Mouse (Mus musculus) olfactory bulb, adult 2 months (tissue): ENCODE measurements around the gene Fads2. TPM values are rescaled to one million over a fixed set of nuclear protein-coding genes. Genes with fewer than 3 reads are reported as not detected.

Experiments used
- H3K27ac ChIP-seq: fragments of 200-500 bp; 2 replicates; pipeline ENCODE4 v1.5.1; 2012; ENCODE audit warnings: low read depth, low read length; ENCODE audit not compliant: insufficient read depth
- H3K4me1 ChIP-seq: fragments of 200-500 bp; 2 replicates; pipeline ENCODE4 v1.6.1; 2012; ENCODE audit warnings: low read length; ENCODE audit not compliant: control insufficient read depth, insufficient read depth
- H3K4me3 ChIP-seq: fragments of 200-500 bp; 2 replicates; pipeline ENCODE4 v1.5.1; 2012; ENCODE audit warnings: mild to moderate bottlenecking, low read depth, low read length, moderate library complexity; ENCODE audit not compliant: insufficient read depth
- CTCF ChIP-seq: fragments of 200-500 bp; IDR thresholded peaks from 2 replicates; pipeline ENCODE4 v1.5.1; 2012; ENCODE audit warnings: low read depth, mild to moderate bottlenecking, low read length, moderate library complexity; ENCODE audit not compliant: insufficient read depth
- POLR2A ChIP-seq: fragments of 200-500 bp; IDR thresholded peaks from 2 replicates; pipeline ENCODE4 v1.6.1; 2012; ENCODE audit warnings: mild to moderate bottlenecking, low read depth, low read length, moderate library complexity; ENCODE audit not compliant: insufficient read depth
- WGBS: fragments of 180-500 bp; shearing (Covaris S2); methylation state at CpG from one replicate; pipeline ENCODE4 v1.1.7; 2018; 5-methylcytosine and 5-hydroxymethylcytosine counted together
- polyA plus RNA-seq: library from polyadenylated mRNA; stranded (reverse); fragments of >200 nt; gene quantifications from 2 replicates; pipeline ENCODE4 v1.2.4, GENCODE M21; 2012; ENCODE audit warnings: low replicate concordance; ENCODE audit not compliant: missing spikeins, insufficient read depth, insufficient read length

Gene Fads2
- polyA plus RNA-seq, 1 experiment = 106 TPM

DNA sequence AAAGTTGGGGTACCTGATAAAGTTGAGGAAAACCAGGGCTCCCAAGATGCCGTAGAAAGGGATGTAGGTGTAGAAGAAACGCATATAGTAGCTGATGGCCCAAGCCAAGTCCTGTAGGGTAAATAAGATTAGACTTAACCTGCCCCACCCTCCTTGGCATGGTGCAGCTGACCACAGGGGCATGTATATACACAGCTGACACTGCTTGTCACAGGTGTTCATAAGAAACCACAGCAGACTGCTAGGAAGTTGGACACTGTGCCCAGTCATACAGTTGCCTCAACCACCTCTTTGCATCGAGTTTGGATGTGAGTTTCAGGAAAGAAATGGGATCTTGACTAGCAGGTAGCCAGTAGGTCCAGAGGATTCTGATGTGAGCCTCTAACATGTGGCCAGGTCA lies 35.0 kb downstream of the Fads2 start:
- Histone ChIP-seq H3K4me3 (no peak overlapping the region), H3K27ac (no peak overlapping the region), H3K4me1 (no peaks in the 10 kb centered on the region)
- 95% methylated on average over 3 of the region's 3 CpGs for WGBS
- TF ChIP-seq CTCF (no peak), POLR2A (no peak)

GRCm38 (mm10) chr19:10066189-10066500 lies 35.4 kb downstream of the Fads2 start:
- H3K4me3 ChIP-seq = no peak overlapping the region
- H3K4me1 ChIP-seq = no peaks in the 10 kb centered on the region
- H3K27ac ChIP-seq = no peak overlapping the region
- no peak for TF ChIP-seq CTCF
- no peak for TF ChIP-seq POLR2A
- 92% methylated on average over 4 of the region's 4 CpGs for WGBS

GRCm38 (mm10) chr19:10065465-10066188 lies 35.9 kb downstream of the Fads2 start:
- Histone ChIP-seq H3K4me1 (no peaks in the 10 kb centered on the region), H3K4me3 (no peak overlapping the region), H3K27ac (no peak overlapping the region)
- WGBS = 92% methylated on average over 5 of the region's 5 CpGs
- TF ChIP-seq POLR2A (no peak), CTCF (no peak)

DNA sequence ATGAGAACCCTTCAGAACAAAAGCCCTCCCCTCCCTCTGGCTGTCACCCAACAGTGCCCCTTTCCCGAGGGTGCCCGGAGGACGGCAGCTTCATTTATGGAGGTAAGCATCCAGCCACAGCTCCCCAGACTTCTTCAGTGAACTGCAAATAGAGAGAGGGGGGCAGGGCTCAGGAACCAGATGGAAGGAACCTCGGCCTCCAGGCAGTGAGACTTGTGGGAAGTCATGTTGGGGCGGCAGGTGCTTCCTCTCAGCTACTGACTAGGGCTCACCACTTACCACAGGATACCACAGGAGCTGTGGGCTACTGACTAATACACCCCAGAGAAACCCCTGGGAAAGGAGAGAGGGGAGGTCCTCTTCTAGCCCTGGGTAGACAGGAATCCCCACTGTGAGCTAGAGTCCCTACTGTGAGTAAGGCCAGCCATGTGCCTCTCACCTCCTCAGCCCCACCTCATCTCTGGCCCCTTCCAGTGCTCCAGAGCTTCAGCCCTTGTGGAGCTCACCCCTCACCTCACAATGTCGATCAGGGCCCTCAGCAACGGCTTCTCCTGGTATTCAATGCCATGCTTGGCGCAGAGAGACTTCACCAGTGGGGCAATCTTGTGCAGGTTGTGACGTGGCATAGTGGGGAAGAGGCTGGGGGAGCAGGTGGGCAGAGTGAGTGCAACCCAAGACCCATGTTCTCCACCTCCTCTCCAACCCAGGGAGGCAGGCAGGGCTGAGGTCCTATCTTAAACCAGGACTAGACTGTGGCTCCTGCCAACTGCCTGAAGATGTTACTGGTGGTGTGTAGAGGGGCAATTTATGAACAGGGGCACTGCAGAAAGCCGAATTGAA lies 37.2 kb downstream of the Fads2 start:
- H3K27ac ChIP-seq = no peak overlapping the region
- 64% methylated on average over 10 of the region's 10 CpGs for WGBS
- H3K4me3 ChIP-seq = no peak overlapping the region
- no peaks in the 10 kb centered on the region for H3K4me1 ChIP-seq
- TF ChIP-seq POLR2A (no peak), CTCF (no peak)

DNA sequence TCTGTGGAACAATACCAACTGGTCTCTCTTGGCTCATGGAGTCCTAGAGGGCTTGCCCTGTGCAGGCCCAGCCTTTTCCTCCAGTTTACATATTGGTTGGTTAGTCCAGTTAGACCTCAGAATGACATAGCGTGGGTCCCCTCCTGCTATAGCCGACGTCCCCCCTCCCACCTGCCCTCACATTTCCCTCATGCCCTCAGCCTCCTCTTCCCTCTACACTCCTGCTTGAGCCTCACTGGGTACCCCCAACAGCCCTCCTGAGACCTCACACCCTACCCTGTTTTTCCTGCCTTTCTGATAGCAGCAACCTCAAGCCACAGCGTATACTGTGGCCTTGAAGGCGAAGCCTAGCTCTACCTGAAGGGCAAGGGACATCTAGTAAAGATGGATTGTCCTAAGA lies 38.7 kb downstream of the Fads2 start:
- Histone ChIP-seq H3K4me3 (no peak overlapping the region), H3K4me1 (no peaks in the 10 kb centered on the region), H3K27ac (no peak overlapping the region)
- WGBS = 91% methylated on average over 5 of the region's 5 CpGs
- TF ChIP-seq POLR2A (no peak), CTCF (no peak)

DNA sequence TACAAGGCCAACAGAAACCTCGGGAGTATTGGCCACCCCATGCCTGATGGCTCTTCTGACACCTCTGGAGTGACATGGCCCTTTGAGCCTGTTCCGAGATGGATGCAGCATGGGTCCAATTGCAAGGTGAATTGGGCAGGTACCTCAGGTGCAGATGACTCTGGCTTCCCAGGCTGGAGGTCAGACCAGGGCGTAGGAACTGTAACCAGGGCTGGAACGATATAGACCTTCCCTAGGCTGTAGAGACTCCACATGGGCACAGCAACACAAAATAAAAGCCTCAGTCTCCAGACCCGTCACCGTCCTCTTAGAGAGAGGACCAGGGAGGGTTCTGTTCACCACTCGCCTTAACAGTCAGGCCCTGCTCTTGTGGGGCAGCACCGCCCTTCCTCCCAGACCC lies 39.3 kb downstream of the Fads2 start:
- no peak overlapping the region for H3K27ac ChIP-seq
- WGBS = 87% methylated on average over 8 of the region's 8 CpGs

DNA sequence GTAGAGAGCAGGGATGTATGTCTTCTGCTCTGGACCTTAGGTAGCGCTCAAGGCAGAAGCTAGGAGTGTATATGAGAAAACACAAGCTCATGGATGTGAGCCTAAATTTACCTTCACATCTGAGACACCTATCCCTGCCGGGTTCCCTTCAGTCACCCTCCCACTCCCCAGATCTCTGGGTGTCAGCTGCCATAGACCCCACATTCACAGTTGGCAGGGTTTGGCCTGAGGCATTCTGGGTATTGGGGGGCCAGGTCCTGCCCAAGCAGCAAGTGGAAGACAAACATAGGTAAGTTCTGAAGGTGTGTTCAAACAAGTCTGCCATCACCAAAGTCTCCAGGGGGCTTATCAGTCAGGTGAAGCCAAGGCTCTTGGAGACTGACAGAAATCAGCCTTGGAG lies 39.9 kb downstream of the Fads2 start:
- H3K27ac ChIP-seq = no peak overlapping the region
- WGBS = 95% methylated on average over 2 of the region's 2 CpGs

More for the DNA sequence above, 39.3 kb downstream of the Fads2 start:
- TF ChIP-seq CTCF = no peak
- TF ChIP-seq POLR2A = no peak
- H3K4me3 ChIP-seq = no peak overlapping the region
- no peaks in the 10 kb centered on the region for H3K4me1 ChIP-seq

GRCm38 (mm10) chr19:10060783-10061590 lies 40.6 kb downstream of the Fads2 start:
- no peaks in the 10 kb centered on the region for H3K4me1 ChIP-seq
- WGBS = 62% methylated on average over 8 of the region's 8 CpGs
- TF ChIP-seq POLR2A (no peak), CTCF (no peak)
- H3K4me3 ChIP-seq = no peak overlapping the region
- H3K27ac ChIP-seq = no peak overlapping the region

More for the DNA sequence above, 39.9 kb downstream of the Fads2 start:
- no peak overlapping the region for H3K4me3 ChIP-seq
- TF ChIP-seq POLR2A = no peak
- no peak for TF ChIP-seq CTCF
- H3K4me1 ChIP-seq = no peaks in the 10 kb centered on the region
